Mouse (Mus musculus) olfactory bulb, adult 2 months (tissue): Measurements from ENCODE around the gene Zfp831. TPM values are rescaled to one million over a fixed set of nuclear protein-coding genes. Genes with fewer than 3 reads are reported as not detected.

Experiments
- H3K27ac ChIP-seq: fragments of 200-500 bp; 2 replicates; pipeline ENCODE4 v1.5.1; 2012; ENCODE audit warnings: low read depth, low read length; ENCODE audit not compliant: insufficient read depth
- H3K4me1 ChIP-seq: fragments of 200-500 bp; 2 replicates; pipeline ENCODE4 v1.6.1; 2012; ENCODE audit warnings: low read length; ENCODE audit not compliant: control insufficient read depth, insufficient read depth
- H3K4me3 ChIP-seq: fragments of 200-500 bp; 2 replicates; pipeline ENCODE4 v1.5.1; 2012; ENCODE audit warnings: mild to moderate bottlenecking, low read depth, low read length, moderate library complexity; ENCODE audit not compliant: insufficient read depth
- CTCF ChIP-seq: fragments of 200-500 bp; IDR thresholded peaks from 2 replicates; pipeline ENCODE4 v1.5.1; 2012; ENCODE audit warnings: low read depth, mild to moderate bottlenecking, low read length, moderate library complexity; ENCODE audit not compliant: insufficient read depth
- POLR2A ChIP-seq: fragments of 200-500 bp; IDR thresholded peaks from 2 replicates; pipeline ENCODE4 v1.6.1; 2012; ENCODE audit warnings: mild to moderate bottlenecking, low read depth, low read length, moderate library complexity; ENCODE audit not compliant: insufficient read depth
- WGBS: fragments of 180-500 bp; shearing (Covaris S2); methylation state at CpG from one replicate; pipeline ENCODE4 v1.1.7; 2018; 5-methylcytosine and 5-hydroxymethylcytosine counted together
- polyA plus RNA-seq: library from polyadenylated mRNA; stranded (reverse); fragments of >200 nt; gene quantifications from 2 replicates; pipeline ENCODE4 v1.2.4, GENCODE M21; 2012; ENCODE audit warnings: low replicate concordance; ENCODE audit not compliant: missing spikeins, insufficient read depth, insufficient read length

Zfp831 gene
- polyA plus RNA-seq, 1 experiment: not detected

DNA sequence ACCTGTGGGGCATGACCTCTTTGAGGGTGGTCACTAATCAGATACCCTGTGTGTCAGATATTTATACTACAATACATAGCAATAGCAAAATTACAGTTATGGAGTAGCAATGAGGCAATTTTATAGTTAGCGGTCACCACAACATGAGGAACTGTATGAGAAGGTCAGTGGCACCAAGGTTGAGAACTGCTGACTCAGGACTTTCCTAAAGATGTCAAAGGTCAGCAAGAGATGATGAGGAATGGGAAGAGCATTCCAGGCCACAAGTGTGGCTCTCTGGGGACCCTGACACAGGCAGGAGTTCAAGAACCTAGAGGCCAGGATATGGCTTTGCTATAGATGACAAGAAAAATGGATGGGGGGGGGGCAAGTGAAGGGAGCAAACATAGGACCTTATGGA is 38.3 kb upstream of the Zfp831 start:
- TF ChIP-seq CTCF (no peak), POLR2A (no peak)
- H3K4me1 ChIP-seq: peaks cover 25% of the 10 kb centered on the region
- H3K27ac ChIP-seq: no peak overlapping the region
- no peak overlapping the region for H3K4me3 ChIP-seq
- WGBS: 91% methylated on average over 1 of the region's 1 CpGs

DNA sequence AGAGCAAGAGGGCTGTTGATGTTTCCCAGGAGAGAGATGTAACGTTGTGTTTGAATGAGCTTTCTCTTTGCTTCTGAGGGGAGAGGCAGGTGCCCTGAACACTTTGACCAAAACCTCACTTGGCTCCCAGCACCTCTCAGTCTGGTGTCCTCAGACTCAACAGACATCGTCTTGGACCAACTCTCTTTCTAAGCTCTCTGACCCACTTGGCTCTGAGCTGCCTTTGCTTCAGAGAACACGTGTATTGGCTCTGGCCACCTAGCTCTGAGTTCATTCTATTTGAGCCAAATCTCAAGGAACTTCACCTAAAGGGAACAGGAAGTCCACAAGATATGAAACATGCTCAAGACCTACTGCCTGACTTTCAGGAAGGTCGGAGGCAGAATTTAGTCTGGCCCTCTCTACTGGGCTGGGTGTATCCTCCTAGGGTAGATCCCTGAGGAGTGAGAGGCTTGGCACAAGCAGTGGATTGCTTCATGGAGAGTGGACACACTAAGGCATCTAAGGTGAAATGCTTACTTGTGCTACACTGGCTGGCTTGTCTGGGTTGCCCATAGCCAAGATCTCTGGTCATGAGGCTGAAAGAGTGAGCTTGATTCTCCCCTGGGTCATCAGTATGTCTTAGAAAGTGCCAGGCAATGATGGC is 37.8 kb upstream of the Zfp831 start:
- TF ChIP-seq POLR2A (no peak), CTCF (no peak)
- H3K4me1 ChIP-seq: peaks cover 23% of the 10 kb centered on the region
- 86% methylated on average over 4 of the region's 4 CpGs for WGBS
- H3K4me3 ChIP-seq: no peak overlapping the region
- H3K27ac ChIP-seq: no peak overlapping the region

DNA sequence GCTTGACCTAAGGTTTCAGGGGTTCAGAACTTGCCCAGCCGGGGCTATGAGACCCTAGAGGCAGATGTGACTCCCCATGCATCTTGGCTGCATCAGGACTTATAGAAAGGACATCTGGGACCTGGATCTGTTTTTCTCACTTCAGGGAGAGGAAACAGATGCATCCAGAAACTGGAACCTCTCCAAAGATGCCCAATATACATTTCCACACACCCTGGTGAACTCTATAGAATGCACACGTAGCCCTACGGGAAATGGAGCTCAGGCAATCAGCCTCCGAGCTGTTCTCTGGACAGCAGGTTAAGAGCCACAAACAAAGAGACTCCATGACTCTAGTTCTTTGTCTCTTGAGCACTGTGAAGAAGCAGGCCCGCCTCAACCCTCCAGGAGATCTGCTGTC is 37.0 kb upstream of the Zfp831 start:
- TF ChIP-seq CTCF: no peak
- TF ChIP-seq POLR2A: no peak
- Histone ChIP-seq H3K4me1 (peaks cover 22% of the 10 kb centered on the region), H3K4me3 (no peak overlapping the region), H3K27ac (no peak overlapping the region)
- 82% methylated on average over 5 of the region's 5 CpGs for WGBS

DNA sequence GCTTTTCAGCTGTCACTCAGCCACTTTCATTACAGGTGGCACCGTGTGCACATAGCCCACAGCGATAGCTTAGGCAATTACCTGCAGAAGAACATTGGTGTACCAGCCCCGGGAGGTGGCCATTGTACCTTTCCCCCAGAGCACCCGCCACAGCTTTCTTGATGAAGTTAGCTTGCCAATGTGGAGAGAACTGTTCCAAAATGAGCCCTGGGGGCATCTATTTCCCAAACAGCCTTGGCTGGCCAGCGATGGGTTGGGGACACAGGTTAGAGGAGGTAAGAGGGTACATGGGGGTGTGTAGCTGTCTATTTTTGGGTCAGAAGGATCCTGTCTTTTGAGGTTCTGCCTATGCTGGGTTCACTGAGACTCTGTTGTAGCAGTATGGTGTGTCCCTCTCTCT is 33.4 kb upstream of the Zfp831 start:
- peaks cover 5% of the 10 kb centered on the region; the same call in 1 of the 2 replicates for H3K4me1 ChIP-seq
- H3K27ac ChIP-seq: no peak overlapping the region
- TF ChIP-seq POLR2A: no peak
- no peak for TF ChIP-seq CTCF
- H3K4me3 ChIP-seq: no peak overlapping the region
- WGBS: 87% methylated on average over 5 of the region's 5 CpGs

GRCm38 (mm10) chr2:174612386-174613063 is 30.8 kb upstream of the Zfp831 start:
- Histone ChIP-seq H3K4me1 (peaks cover 3% of the 10 kb centered on the region; the same call in 1 of the 2 replicates), H3K4me3 (no peak overlapping the region), H3K27ac (no peak overlapping the region)
- 84% methylated on average over 2 of the region's 2 CpGs for WGBS
- TF ChIP-seq POLR2A (no peak), CTCF (no peak)

GRCm38 (mm10) chr2:174613221-174613620 is 30.1 kb upstream of the Zfp831 start:
- no peak overlapping the region for H3K4me3 ChIP-seq
- TF ChIP-seq CTCF (no peak), POLR2A (no peak)
- WGBS: 97% methylated on average over 8 of the region's 8 CpGs
- H3K4me1 ChIP-seq: peaks cover 3% of the 10 kb centered on the region; the same call in 1 of the 2 replicates
- H3K27ac ChIP-seq: no peak overlapping the region

DNA sequence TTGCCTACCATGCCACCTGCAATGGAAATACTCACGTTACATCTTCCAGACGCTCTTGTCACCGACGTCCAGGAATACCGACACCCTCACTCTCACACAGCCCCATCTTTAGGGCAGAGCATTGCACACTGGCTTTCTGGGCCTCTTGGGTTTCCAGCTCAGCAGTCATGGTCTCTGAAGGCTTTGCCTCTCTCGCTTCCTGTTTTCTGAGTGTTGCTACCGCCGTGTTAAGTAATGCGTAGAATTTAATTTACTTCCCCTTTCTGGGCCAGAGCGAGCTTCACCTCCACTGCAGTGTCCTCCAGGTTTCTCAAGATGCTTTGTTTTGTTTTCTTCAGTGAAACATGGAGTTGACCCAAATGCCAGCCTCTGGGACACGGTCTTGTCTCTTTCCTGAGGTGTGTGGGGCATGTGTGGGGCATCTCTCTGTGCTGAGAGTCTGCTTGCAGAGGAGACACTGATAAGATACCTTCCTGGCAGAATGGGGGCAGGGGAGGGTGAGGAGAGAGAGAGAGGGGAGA is 29.4 kb upstream of the Zfp831 start:
- H3K27ac ChIP-seq: no peak overlapping the region
- peaks cover 3% of the 10 kb centered on the region; the same call in 1 of the 2 replicates for H3K4me1 ChIP-seq
- no peak for TF ChIP-seq CTCF
- TF ChIP-seq POLR2A: no peak
- no peak overlapping the region for H3K4me3 ChIP-seq
- WGBS: 88% methylated on average over 11 of the region's 11 CpGs

GRCm38 (mm10) chr2:174621881-174622280 is 21.5 kb upstream of the Zfp831 start:
- no peak overlapping the region for H3K27ac ChIP-seq
- no peak for TF ChIP-seq CTCF
- TF ChIP-seq POLR2A: no peak
- no peak overlapping the region for H3K4me3 ChIP-seq
- WGBS: 95% methylated on average over 7 of the region's 7 CpGs
- no peaks in the 10 kb centered on the region for H3K4me1 ChIP-seq

- 85% methylated on average over 7 of the region's 7 CpGs for WGBS
- Histone ChIP-seq H3K27ac (no peak overlapping the region), H3K4me3 (no peak overlapping the region), H3K4me1 (no peaks in the 10 kb centered on the region)
- TF ChIP-seq CTCF: no peak
- no peak for TF ChIP-seq POLR2A
Observed at GRCm38 (mm10) chr2:174624430-174624829, 18.9 kb upstream of the Zfp831 start.
